Mouse (Mus musculus) hindbrain, embryonic 14.5 days (tissue): ENCODE measurements around the gene Klhl40. TPM values are rescaled to one million over a fixed set of nuclear protein-coding genes. Genes with fewer than 3 reads are reported as not detected.

Experiments used
- ATAC-seq: fragments of 200-750 bp; cut with Nextera tagmentation; 2 replicates; pipeline ENCODE4 v1.8.0; 2017; ENCODE audit warnings: moderate number of reproducible peaks, mild to moderate bottlenecking, moderate TSS enrichment, moderate library complexity; ENCODE audit not compliant: low FRiP score
- DNase-seq: peaks from one replicate; pipeline ENCODE4 v3.0.0-alpha.2; 2015; ENCODE audit warnings: low spot score
- H3K27ac ChIP-seq: fragments of 300-500 bp; sonication (generic); 2 replicates; pipeline ENCODE4 v1.5.1; 2014; ENCODE audit warnings: mild to moderate bottlenecking, moderate library complexity
- H3K27me3 ChIP-seq: fragments of 300-500 bp; sonication (generic); 2 replicates; pipeline ENCODE4 v1.6.1; 2014; ENCODE audit warnings: mild to moderate bottlenecking, low read length, mixed read lengths; ENCODE audit not compliant: control insufficient read depth, insufficient read depth
- H3K36me3 ChIP-seq: fragments of 300-500 bp; sonication (generic); replicated peaks from 2 replicates; pipeline ENCODE4 v1.6.1; 2014; ENCODE audit not compliant: control insufficient read depth, insufficient read depth
- H3K4me1 ChIP-seq: fragments of 300-500 bp; sonication (generic); replicated peaks from 2 replicates; pipeline ENCODE4 v1.6.1; 2014; ENCODE audit warnings: antibody characterized with exemption, low read length, mixed read lengths; ENCODE audit not compliant: control insufficient read depth, insufficient read depth
- H3K4me2 ChIP-seq: fragments of 300-500 bp; sonication (generic); replicated peaks from 2 replicates; pipeline ENCODE4 v1.6.1; 2014; ENCODE audit warnings: mild to moderate bottlenecking, moderate library complexity
- H3K4me3 ChIP-seq: fragments of 300-500 bp; sonication (generic); replicated peaks from 2 replicates; pipeline ENCODE4 v1.5.1; 2014; ENCODE audit warnings: mild to moderate bottlenecking, low read length
- H3K9ac ChIP-seq: fragments of 300-500 bp; sonication (generic); 2 replicates; pipeline ENCODE4 v1.6.1; 2014
- H3K9me3 ChIP-seq: fragments of 300-500 bp; sonication (generic); 2 replicates; pipeline ENCODE4 v1.6.1; 2016; ENCODE audit warnings: low read length; ENCODE audit not compliant: control insufficient read depth
- WGBS: fragments of 180-500 bp; shearing (Covaris S2); extraction: QIAGEN DNeasy Blood & Tissue Kit; methylation state at CpG from one replicate; pipeline ENCODE4 v1.1.7; 2014; 5-methylcytosine and 5-hydroxymethylcytosine counted together
- polyA plus RNA-seq: library from polyadenylated mRNA; unstranded; fragments of >200 nt; fragmentation: Nextera tagmentation; extraction: Ambion mirVana; gene quantifications from 2 replicates; pipeline ENCODE4 v1.2.1, GENCODE M21; 2014

The Klhl40 gene
- 1.6 and 2.3 TPM in 2 replicates for polyA plus RNA-seq

- no peaks in the 10 kb centered on the region for H3K36me3 ChIP-seq
- peaks cover 39% of the 10 kb centered on the region for H3K27me3 ChIP-seq
- peak within 1 kb of the TSS; percentile 48 for H3K9ac ChIP-seq
- H3K27ac ChIP-seq, result 0 out of 2 replicates have a peak within 1 kb of the TSS, but pooled peaks have one; percentile 32
- H3K9me3 ChIP-seq, result no peaks in the 10 kb centered on the region
- H3K4me2 ChIP-seq, result peak within 1 kb of the TSS; percentile 84
- H3K4me1 ChIP-seq, result no peaks in the 10 kb centered on the region
- no peak for DNase-seq
- peak; percentile 52 for ATAC-seq
- H3K4me3 ChIP-seq, result peak within 1 kb of the TSS; percentile 31
- 15% methylated on average over 30 of the region's 30 CpGs for WGBS
Measured at GRCm38 (mm10) chr9:121777484-121778065, at the start of gene Klhl40. Gene Klhl40, plus strand, starts transcription at chr9:121777607.

- Histone ChIP-seq H3K9me3 (no peaks in the 10 kb centered on the region), H3K27ac (no peak overlapping the region), H3K4me3 (no peak overlapping the region), H3K4me2 (no peak overlapping the region), H3K36me3 (peaks cover 62% of the 10 kb centered on the region), H3K27me3 (no peaks in the 10 kb centered on the region), H3K9ac (no peak overlapping the region), H3K4me1 (no peaks in the 10 kb centered on the region)
- WGBS, result 84% methylated on average over 6 of the region's 6 CpGs
- ATAC-seq (no peak), DNase-seq (no peak)
Measured at GRCm38 (mm10) chr9:121740490-121740889, 36.9 kb upstream of the Klhl40 start.

GRCm38 (mm10) chr9:121741168-121741567, 36.2 kb upstream of the Klhl40 start:
- Histone ChIP-seq H3K4me3 (no peak overlapping the region), H3K27ac (no peak overlapping the region), H3K4me1 (no peaks in the 10 kb centered on the region), H3K27me3 (no peaks in the 10 kb centered on the region), H3K9me3 (no peaks in the 10 kb centered on the region), H3K4me2 (no peak overlapping the region), H3K36me3 (peaks cover 68% of the 10 kb centered on the region), H3K9ac (no peak overlapping the region)
- ATAC-seq (no peak), DNase-seq (no peak)
- 95% methylated on average over 3 of the region's 3 CpGs for WGBS

DNA sequence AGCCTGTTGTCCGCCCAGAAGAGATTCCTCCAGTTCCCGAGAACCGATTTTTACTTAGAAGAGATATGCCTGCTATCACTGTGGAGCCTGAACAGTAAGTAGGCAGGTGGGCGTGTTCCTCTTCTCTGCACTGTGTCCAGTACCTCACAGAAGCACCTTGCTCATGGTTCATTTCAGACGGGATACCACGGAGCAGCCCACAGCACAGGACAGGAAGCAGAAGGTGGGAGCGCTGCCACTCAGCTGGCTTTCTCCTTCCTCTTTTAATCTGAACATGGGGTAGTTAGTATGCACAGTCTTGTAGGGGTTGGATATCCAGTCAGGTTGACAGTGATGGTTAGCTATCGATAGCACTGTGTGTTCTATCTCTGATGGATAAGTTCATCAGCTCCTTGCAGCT, 33.4 kb upstream of the Klhl40 start:
- WGBS, result 96% methylated on average over 8 of the region's 8 CpGs
- no peaks in the 10 kb centered on the region for H3K27me3 ChIP-seq
- H3K36me3 ChIP-seq, result peaks cover 89% of the 10 kb centered on the region
- H3K27ac ChIP-seq, result no peak overlapping the region
- DNase-seq, result no peak
- H3K4me1 ChIP-seq, result no peaks in the 10 kb centered on the region
- H3K4me3 ChIP-seq, result no peak overlapping the region
- no peak overlapping the region for H3K4me2 ChIP-seq
- H3K9ac ChIP-seq, result no peak overlapping the region
- ATAC-seq, result no peak
- H3K9me3 ChIP-seq, result no peaks in the 10 kb centered on the region

DNA sequence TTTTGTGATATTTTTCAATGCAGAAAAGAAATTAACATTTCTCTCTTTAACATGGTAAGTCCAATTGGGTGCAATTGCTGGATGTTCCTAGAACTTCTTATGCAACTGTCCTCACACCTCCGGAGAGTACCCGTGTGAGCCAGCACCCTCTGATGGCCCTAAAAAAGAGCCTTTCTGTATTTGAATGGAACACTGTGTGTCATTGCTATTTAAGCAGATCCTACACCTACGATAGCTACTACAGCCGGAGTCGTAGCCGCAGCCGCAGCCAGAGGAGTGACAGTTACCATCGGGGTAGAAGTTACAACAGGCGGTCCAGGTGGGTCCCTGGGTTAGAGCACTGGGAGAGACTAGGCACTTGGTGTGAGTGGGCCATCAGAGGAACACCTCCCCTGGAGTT, 24.6 kb upstream of the Klhl40 start:
- Histone ChIP-seq H3K4me1 (0 out of 2 replicates have a peak, but pooled peaks cover under 1% of the 10 kb centered on the region), H3K36me3 (peaks cover 91% of the 10 kb centered on the region), H3K4me2 (no peak overlapping the region), H3K9ac (no peak overlapping the region), H3K9me3 (no peaks in the 10 kb centered on the region), H3K4me3 (no peak overlapping the region), H3K27ac (no peak overlapping the region), H3K27me3 (no peaks in the 10 kb centered on the region)
- DNase-seq (no peak), ATAC-seq (no peak)
- WGBS, result 97% methylated on average over 9 of the region's 9 CpGs

GRCm38 (mm10) chr9:121754624-121755023, 22.8 kb upstream of the Klhl40 start:
- Histone ChIP-seq H3K27me3 (no peaks in the 10 kb centered on the region), H3K4me1 (peaks cover 13% of the 10 kb centered on the region), H3K4me2 (no peak overlapping the region), H3K4me3 (no peak overlapping the region), H3K9ac (no peak overlapping the region), H3K9me3 (no peaks in the 10 kb centered on the region), H3K36me3 (peaks cover 72% of the 10 kb centered on the region), H3K27ac (no peak overlapping the region)
- no peak for ATAC-seq
- DNase-seq, result no peak
- WGBS, result 96% methylated on average over 3 of the region's 3 CpGs

GRCm38 (mm10) chr9:121756785-121757184, 20.6 kb upstream of the Klhl40 start:
- H3K4me3 ChIP-seq, result no peak overlapping the region
- H3K27me3 ChIP-seq, result no peaks in the 10 kb centered on the region
- H3K27ac ChIP-seq, result no peak overlapping the region
- no peaks in the 10 kb centered on the region for H3K9me3 ChIP-seq
- H3K4me1 ChIP-seq, result peaks cover 29% of the 10 kb centered on the region
- DNase-seq (no peak), ATAC-seq (no peak)
- no peak overlapping the region for H3K9ac ChIP-seq
- H3K4me2 ChIP-seq, result no peak overlapping the region
- 93% methylated on average over 3 of the region's 3 CpGs for WGBS
- peaks cover 51% of the 10 kb centered on the region for H3K36me3 ChIP-seq

GRCm38 (mm10) chr9:121757432-121757831, 20.0 kb upstream of the Klhl40 start:
- Histone ChIP-seq H3K9ac (no peak overlapping the region), H3K4me1 (peaks cover 32% of the 10 kb centered on the region), H3K4me3 (no peak overlapping the region), H3K36me3 (peaks cover 44% of the 10 kb centered on the region), H3K9me3 (no peaks in the 10 kb centered on the region), H3K27ac (no peak overlapping the region), H3K27me3 (no peaks in the 10 kb centered on the region), H3K4me2 (no peak overlapping the region)
- 64% methylated on average over 3 of the region's 3 CpGs for WGBS
- ATAC-seq (no peak), DNase-seq (peak; percentile 39)

- ATAC-seq (no peak), DNase-seq (no peak)
- H3K27me3 ChIP-seq, result no peaks in the 10 kb centered on the region
- WGBS, result 55% methylated on average over 10 of the region's 10 CpGs
- peaks cover 45% of the 10 kb centered on the region for H3K36me3 ChIP-seq
- H3K4me3 ChIP-seq, result peak overlapping the region; percentile 94
- peak overlapping the region; percentile 95 for H3K9ac ChIP-seq
- H3K4me1 ChIP-seq, result peaks cover 32% of the 10 kb centered on the region
- no peaks in the 10 kb centered on the region for H3K9me3 ChIP-seq
- H3K27ac ChIP-seq, result peak overlapping the region; percentile 87
- H3K4me2 ChIP-seq, result peak overlapping the region; percentile 93
Measured at GRCm38 (mm10) chr9:121757835-121758814, 19.3 kb upstream of the Klhl40 start.
